Mouse (Mus musculus): ENCODE results near the gene Olfr510.

Olfr510 gene

DNA sequence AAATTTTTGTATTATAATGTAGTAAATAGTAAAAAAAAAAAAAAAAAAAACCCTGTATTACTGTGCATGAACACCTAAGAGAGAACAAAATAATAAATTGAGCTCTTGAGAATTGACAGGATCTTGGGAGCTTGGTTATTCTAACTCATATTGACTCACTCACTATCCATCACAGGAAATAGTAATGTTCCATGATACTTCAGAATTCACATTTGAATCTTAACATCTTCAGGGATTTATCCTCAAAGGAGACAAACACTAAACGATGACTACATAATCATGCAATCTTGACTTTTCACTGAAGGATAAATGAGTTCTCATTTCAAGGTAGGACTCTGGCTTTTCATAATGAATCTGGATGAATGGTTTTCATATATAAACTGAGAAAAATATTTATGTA is at the start of gene Olfr510:
Gene Olfr510, plus strand, starts transcription at position 301 of the 400 bp plus-strand sequence.
- WGBS = 98% methylated on average over 1 of the region's 1 CpGs

DNA sequence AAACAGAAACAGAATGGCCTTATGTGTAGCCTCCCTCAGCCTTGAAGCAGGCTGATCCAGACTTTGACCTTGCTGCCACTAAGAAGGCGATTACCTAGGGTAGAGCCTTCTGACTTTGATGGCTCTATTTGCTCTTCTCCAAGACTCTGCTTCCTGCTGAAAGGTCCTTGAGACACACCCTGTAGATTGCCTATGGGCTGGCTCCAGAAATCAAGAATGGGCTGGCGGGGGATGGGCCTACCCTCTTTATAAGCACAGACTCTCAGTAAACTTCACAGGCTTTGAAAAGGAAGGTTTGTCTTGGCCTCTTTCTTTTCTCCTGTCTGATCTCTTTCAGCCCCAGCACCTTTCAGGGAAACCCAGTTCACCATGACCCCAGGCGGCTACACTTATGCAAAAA is 49.4 kb upstream of the Olfr510 start:
- WGBS = 73% methylated on average over 3 of the region's 3 CpGs

DNA sequence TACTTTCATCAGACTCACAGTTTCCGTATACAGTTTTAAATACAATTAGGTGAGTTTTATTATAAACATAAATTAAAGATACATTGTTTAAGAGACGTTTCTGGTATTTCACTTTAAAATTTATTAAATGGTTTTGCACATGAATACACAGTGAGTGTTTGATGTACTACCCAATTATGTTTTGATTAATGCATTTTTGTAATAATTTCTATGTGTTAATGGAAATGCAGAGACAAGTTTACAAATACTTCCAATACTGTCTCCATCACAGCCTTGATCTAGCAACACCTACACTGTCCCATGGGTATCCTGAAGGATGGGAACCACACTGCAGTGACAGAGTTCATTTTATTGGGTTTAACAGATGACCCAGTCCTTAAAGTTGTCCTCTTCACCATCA is 44.7 kb upstream of the Olfr510 start, which contains the start of gene Olfr507:
Gene Olfr507, plus strand, starts transcription at position 301 of the 400 bp plus-strand sequence.
- 78% methylated on average over 2 of the region's 2 CpGs for WGBS

DNA sequence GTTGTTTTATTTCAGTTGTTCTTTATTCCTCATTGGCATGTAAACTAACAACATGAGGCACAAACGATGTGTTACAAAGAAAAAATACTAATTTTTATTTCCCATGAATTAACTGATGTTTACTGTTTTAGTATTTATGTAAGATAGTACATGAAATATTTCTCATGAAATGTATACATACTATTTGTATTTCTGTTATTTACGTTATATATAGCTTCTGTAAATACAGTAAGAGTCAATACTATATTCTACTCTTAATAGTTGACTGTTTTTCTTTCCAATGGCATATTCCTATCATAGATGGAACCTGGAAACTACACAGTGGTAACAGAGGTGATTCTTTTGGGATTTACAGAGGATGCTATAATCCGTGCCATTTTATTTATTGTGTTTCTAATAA is 36.5 kb upstream of the Olfr510 start, which contains the start of gene Olfr508:
Gene Olfr508, plus strand, starts transcription at position 301 of the 400 bp plus-strand sequence.
- WGBS = 82% methylated on average over 3 of the region's 3 CpGs

DNA sequence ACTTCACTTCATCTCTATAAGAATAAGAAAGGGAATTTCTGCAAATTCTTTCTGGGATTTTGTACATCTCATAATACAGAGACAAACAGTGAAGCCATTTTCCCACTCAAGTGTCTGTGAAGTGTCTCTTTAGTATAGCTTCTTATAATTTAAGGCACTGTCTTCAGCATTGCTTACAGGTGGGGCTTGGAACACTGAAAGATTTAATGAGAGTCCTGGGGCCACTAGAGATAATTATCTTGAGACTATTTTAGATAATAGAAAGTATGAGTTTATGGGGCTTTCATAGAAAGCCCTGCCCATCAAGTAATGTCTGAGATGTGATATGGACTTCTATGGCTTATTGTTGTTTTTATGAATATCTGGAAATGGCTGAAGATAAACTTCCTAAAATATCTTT is 14.4 kb upstream of the Olfr510 start, which contains the start of gene Olfr509:
Gene Olfr509, minus strand, starts transcription at position 101 of the 400 bp plus-strand sequence.

DNA sequence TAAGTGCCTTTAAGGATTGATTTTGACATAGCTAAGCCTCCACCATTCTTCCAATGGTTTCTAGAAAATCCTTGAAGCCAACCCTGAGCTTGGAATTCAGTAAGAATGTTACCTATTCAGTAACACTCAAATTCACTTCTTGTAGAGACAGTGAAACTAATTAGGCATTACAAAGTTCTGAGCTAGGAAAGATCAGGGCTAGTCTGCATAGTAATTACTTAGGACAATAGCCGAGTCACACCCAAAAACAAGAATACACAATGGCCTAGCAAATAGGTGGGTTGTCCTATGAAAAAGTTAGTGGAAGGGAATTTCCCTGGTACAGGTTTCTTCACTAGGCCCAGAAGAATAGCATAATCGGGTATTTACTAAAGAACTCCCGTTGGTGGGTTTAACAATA is 3.8 kb upstream of the Olfr510 start:
- 80% methylated on average over 3 of the region's 3 CpGs for whole genome bisulfite sequencing

DNA sequence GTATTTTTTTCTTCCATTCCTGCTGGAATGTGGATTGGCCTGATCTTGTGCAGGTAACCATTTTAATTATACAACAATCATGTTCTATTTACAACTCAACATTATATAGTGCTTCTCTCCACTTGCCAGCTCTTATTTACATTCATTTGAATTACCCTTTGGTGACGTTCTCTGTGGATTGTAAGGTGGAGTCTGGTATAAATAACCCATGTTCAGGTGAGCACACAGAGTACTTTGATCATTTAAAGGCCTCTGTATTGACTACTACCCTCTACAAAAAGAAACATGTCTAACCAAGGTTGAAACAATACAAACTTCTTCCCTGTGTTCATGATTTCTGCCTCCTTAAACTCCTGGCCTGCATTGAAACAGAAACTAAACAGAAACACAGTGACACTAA is 4.8 kb downstream of the Olfr510 start:
- WGBS = 73% methylated on average over 1 of the region's 1 CpGs

DNA sequence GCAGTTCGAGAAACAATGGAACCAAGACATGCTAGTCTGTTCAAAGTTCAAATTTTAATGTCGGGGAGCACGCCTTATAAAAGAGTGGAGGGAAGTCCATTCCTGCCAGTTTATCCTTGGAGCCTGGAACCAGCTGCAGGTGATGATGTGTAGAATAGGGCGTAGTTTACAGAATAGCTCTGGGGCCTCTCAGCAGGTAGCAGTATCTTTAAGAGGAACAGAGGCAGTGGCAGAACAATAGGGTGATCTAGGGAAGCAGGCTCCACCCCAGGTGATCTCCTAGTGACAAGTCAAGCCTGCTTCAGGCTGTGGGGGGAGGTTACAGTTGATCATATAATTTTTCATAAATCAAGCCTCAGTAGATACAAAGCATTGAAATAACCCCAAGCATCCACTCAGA is 12.7 kb downstream of the Olfr510 start:
- 87% methylated on average over 4 of the region's 4 CpGs for WGBS

DNA sequence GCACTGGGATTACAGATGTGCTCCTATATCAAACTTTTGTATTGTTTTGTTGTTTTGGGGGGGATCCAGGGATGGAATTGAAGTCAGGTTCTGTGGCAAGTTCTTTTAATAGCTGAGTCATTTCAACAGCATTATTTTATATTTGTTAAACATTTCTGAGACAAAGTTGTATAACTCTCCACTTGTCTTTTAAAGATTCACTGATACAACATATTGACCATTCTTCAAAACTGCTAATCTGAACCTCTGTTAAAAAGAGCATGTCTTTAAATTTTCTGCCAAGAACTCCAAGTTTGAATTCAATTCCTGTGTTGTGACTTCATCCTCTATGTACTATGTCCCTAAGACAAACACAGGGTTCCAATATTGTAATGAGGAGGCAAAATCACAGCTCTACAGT is 46.8 kb downstream of the Olfr510 start, which contains the start of gene Olfr512:
Gene Olfr512, plus strand, starts transcription at position 301 of the 400 bp plus-strand sequence.

Measured in cerebral cortex, adult 2 months (tissue).